Mouse (Mus musculus): ENCODE data around the gene Mtfr1l.

GRCm38 (mm10) chr4:134543261-134543660, 8.1 kb upstream of the Mtfr1l start:
- TF ChIP-seq CTCF (IDR thresholded peaks at IDR 0.05; ENCODE audit: low read depth, low read length) (peak; percentile 95), GATA2 (IDR thresholded peaks at IDR 0.05; ENCODE audit: borderline replicate concordance, low read depth, low read length) (no peak), GATA1 (IDR thresholded peaks at IDR 0.05; ENCODE audit: borderline replicate concordance, low read length) (no peak), POLR2AphosphoS5 (IDR thresholded peaks at IDR 0.05; ENCODE audit: insufficient replicate concordance, low read depth, low read length) (no peak), TAL1 (conservative IDR thresholded peaks at IDR 0.05; ENCODE audit: low read depth, low read length) (no peak)
